Mouse (Mus musculus) G1E (cell line): ENCODE measurements around the gene Abhd17a.

Source experiments
- CTCF ChIP-seq: IDR thresholded peaks from 2 replicates; pipeline ENCODE4 v1.5.1; 2012; ENCODE audit warnings: low read depth, low read length, inconsistent platforms, mixed read lengths
- GATA1 ChIP-seq: IDR thresholded peaks from 2 replicates; pipeline ENCODE4 v1.6.1; 2012; ENCODE audit warnings: borderline replicate concordance, low read length, inconsistent platforms, mixed read lengths
- POLR2AphosphoS5 ChIP-seq: IDR thresholded peaks from 2 replicates; pipeline ENCODE4 v1.6.1; 2012; ENCODE audit warnings: low read depth, low read length, inconsistent platforms; ENCODE audit not compliant: insufficient replicate concordance
- TAL1 ChIP-seq: conservative IDR thresholded peaks from 2 replicates; pipeline ENCODE4 v1.6.1; 2012; ENCODE audit warnings: low read depth, low read length, inconsistent platforms, mixed read lengths

GRCm38 (mm10) chr10:80570871-80571836 lies 19.0 kb downstream of the Abhd17a start:
- TF ChIP-seq CTCF (no peak), GATA1 (no peak), POLR2AphosphoS5 (no peak), TAL1 (no peak)
